Mouse (Mus musculus): Measurements from ENCODE around the gene Zfp114.

GRCm38 (mm10) chr7:24191361-24191760 is 16.5 kb downstream of the Zfp114 start:
- no peak for TF ChIP-seq EP300 (optimal IDR thresholded peaks at IDR 0.05)
- TF ChIP-seq CTCF (IDR thresholded peaks at IDR 0.05; ENCODE audit: low read depth), result no peak

Data from stomach, postnatal 0 days (tissue).